Mouse (Mus musculus): ENCODE data around the gene Ttc39b.

The Ttc39b gene

DNA sequence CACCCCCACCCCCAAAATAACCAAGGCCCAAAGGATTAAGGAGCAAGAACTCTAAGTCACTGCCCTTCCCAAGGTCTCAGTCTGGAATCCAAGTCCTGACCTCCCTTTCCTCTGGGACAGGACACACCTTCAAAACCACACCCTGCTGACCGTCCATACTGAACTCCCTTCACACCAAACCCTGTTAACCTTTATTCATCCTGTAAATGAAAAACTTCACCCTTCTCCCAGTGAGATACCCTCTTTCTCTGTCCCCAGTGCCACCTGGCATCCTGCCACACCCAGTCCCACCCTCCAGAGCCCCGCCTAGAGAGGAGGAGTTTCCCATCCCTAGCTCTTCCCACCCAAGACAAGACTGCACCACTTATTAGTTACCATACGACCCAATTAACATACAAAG is 7.3 kb downstream of the Ttc39b start:
- no peak for DNase-seq

GRCm38 (mm10) chr4:83315930-83316329 is 8.1 kb downstream of the Ttc39b start:
- DNase-seq = no peak

GRCm38 (mm10) chr4:83314922-83315881 is 8.9 kb downstream of the Ttc39b start:
- DNase-seq = no peak

DNA sequence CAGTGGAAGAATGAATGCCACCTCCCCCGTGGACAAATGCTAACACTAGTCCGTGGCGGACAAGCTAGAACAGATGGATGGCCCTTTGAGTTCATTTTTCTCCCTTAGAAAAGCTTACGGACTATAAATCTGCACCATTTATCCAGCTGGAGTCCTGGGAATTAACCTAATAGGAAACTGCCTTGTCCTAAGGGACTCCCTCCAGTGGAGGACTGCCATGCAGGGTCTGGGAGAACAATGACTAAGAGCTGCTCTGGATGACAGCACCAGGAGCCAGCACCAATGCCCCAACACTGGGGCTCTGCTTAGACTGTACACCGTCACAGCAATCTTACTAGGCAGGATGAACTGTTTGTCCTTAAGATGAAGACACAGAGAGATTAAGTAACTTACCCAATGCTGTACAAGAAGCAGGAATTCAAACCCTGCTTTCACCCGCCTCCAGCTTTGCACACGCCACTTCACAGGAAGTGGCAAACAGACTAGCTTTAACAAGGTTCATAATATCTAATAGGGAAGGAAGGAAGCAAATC is 9.7 kb downstream of the Ttc39b start:
- DNase-seq = no peak

DNA sequence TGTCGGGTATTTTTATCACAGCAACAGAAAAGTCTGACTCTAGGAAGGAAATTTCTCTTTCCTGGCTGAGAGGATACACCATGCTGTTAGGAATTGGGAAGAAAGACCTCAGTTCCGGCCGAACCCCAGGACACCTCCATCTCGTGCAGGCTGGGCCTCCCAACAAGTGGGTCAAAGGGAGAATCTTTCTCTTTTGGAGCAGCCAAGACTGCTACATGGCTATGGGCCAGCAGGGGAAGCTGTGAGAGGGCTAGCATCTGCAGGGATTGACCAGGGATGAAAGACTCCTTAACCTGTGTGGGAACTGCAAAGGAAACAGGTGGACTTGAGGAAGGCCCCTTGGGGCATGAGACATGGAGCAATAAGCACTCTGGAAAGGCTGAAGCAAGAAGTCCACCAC is 11.7 kb downstream of the Ttc39b start:
- no peak for DNase-seq

- no peak for DNase-seq
Observed at GRCm38 (mm10) chr4:83311481-83311880, 12.6 kb downstream of the Ttc39b start.

DNA sequence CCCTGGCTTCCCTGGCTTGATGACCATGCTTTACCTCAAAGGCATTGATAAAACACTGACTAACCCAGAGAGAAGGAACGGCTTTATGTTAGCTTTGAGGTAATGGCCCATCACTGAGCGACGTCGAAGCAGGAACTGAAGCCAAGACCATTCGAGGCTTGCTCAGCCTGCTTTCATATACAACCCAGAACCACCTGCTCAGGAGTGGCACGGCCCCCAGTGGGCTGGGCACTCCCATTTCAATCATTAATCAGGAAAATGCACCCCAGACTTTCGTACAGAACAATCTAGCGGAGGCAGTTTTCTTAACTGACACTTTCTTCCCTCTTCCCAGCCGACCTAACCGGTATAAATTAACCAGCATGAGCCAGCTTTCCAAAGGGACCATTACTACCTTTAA is 13.1 kb downstream of the Ttc39b start:
- no peak for DNase-seq

GRCm38 (mm10) chr4:83308914-83309313 is 15.1 kb downstream of the Ttc39b start:
- no peak for DNase-seq

DNA sequence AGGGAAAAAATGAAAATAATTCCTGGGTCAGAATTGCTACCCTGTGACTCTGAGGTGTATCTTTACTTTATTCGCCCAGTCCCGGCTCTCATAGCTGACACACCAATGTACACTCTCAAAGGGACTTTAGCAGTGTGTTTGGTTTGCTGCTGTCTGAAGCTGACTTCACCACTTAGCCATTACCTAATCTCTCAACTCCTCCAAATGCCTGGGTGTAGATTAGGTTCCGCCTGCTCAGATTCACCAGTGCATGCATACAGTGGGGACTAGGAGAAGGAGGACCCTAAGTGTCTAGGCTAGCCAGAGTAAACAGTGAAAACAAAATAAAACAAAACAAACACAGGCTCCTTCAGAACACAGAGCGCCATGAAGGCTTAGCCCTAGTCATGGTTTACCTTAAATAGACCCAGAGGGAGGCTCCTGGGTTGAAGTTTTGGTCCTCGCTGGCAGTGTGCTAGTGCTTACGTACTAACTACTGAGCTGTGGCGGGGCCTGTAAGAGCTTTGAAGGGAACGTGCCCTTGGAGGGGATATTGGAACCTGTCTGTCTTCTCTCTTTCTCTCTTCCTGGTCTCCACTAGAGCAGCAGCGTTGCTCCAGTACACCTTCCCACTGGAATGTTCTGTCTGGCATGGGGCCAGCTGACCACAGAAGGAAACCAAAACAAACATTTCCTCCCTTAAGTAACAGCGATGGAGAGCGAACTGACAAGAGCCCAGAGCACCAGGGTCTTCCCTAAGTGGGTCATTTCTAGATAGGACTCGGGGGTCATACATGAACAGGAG is 16.2 kb downstream of the Ttc39b start:
- no peak for DNase-seq

DNA sequence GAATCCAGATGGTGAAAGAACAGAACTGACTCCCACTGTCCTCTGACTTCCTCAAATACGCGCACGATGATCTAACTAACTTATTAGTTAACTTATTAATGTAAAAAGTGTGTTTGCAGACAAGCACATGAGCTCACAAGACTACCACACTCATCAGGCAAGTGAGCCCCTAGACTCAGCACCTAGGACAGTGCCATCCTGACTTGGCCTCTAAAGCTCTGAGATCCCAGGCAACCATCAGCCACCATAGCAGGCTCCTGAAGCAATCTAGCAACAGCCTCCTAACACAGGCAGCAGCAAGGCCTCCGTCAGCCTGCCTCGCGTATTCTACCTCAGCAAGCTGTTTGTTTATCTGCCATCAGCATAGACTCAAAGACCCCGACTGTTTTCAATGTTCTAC is 17.2 kb downstream of the Ttc39b start:
- no peak for DNase-seq

DNA sequence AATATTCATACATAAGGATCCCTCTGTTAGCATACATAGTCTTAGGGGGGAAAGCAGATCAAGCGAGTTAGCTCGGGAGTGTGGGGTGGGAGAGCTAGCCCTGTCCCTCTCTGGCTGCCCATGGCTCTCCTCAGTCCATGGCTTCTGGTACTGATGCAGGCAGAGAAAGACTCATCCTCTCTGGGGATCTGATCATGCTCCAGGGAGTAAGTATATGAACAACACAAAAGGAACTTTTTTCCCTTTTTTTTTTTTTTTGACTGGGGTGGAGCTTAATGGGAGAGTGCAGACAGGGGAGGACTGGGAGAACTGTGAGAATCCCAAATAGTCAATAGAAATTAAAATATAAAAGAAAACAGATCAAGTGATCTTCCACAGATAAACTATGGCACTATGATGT is 19.0 kb downstream of the Ttc39b start:
- DNase-seq = no peak

DNA sequence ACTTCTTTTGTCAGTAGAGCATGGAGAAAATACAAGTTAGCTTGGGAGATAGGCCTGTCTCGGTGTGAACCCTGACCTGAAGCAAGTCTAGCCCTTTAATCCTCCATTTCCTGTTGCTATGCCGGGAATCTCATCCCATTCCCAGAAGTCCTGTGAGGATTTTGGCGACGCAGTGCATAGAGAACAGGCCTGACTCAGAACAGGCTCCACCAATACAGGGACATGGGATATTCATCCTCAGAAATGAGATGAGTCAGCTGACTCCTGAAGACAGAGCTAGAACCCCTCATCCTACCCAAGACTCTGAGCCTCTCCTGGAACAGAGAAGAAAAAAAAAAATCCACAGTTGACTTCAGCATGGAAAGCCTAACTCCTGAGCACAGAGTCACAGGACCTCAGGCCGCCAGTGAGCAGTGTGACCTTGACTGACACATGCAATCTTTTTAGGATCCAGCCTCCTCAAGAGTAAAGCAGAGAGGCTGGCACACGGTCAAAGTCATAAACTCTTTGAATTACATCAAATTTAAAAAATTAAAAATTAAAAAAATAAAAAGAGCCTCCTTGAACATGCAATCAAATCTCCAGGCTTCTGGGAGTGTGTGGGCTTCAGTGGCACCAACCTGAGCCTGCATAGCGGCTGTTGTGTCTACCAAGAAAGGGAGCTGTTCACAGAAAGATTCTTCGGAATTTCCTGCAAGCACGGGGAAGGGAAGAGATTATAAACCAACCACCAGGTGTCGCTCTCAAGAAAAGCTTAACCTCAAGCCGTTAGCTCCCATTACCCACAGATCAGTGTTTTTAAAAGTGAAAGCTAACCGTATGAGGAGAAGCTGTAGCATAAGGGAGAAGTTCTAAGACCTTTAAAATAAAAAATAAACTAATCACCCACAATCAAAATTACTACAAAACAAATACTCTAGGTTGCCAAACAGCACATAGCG is 20.9 kb downstream of the Ttc39b start:
- DNase-seq = peak; percentile 59

DNA sequence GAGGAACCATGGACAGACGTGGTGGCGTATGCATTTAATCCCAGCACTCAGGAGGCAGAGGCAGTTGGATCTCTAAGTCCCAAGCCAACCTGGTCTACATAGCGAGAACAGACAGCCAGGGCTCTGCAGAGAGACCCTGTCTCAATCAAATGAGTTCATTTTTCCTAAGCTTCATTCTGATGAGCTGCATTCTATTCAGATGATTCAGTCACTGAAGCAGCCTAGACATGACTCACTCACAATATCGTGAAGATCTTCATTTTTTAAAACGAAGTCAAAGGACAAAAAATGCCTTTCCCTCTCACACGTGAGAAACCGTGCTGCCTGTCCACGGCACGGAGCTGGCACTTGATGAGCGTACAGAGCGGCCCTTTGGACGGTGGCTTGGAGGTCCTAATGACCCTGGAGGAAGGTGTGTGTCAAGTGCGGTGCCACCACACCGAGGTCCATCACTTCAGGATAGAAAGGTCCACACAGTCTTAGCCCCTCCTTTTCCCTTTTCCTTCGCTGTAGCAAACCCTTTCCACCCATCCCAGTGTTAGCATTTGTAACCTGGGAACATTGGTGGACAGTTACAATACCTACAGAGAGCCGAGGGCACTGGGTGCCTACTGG is 21.8 kb downstream of the Ttc39b start:
- DNase-seq = no peak

- no peak for DNase-seq
Observed at GRCm38 (mm10) chr4:83301713-83302112, 22.3 kb downstream of the Ttc39b start.

DNA sequence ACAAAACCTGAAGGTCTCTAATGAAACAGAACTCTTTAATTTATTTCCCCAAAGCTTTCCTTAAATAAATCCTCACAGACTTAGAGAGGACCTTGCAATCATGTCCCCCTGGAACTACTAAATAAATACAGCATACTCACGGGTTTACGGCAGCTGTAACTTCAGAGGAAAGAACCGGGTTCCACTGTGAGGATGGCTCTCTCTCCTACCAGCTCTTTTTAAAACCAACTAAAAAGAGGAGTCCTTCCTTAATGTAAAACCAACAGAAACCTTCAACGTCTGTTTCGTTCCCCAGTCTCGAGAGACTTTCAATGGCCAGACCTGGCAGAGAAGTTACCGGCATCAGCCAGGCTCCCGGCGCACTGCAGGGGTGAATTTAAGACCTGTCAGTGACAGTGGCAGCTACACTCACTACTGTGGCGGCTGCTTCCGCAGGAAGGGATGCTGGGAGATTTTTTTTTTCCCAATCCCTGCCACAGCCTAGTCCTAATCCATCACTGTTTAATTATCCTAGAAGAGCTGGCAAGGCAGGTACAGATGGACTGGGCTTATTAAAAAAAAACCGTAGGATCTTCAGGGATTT is 39.2 kb downstream of the Ttc39b start:
- peak; percentile 36 for DNase-seq

- peak; percentile 40 for DNase-seq
Observed at GRCm38 (mm10) chr4:83283973-83284767, 39.9 kb downstream of the Ttc39b start.

- no peak for DNase-seq
Observed at GRCm38 (mm10) chr4:83282424-83282823, 41.6 kb downstream of the Ttc39b start.

DNA sequence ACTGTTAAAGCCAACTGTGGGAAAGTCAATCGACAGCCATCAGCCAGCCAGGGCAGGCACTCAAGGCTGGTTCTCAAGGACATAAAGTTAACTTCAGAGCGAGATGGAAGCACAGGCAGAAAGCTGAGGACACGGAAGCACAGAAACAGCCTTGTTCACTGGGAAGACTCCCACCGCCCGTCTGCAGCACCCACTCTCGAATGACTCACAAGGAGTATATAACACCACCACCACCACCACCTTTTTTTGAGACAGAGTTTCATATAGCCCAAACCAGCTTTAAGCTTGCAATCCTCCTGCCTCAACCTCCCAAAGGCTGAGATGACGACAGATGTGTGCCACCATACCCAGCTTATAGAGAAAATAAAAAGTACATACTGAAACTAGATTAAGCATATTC is 44.8 kb downstream of the Ttc39b start:
- no peak for DNase-seq

- DNase-seq = no peak
Observed at GRCm38 (mm10) chr4:83274241-83274640, 49.8 kb downstream of the Ttc39b start.

DNA sequence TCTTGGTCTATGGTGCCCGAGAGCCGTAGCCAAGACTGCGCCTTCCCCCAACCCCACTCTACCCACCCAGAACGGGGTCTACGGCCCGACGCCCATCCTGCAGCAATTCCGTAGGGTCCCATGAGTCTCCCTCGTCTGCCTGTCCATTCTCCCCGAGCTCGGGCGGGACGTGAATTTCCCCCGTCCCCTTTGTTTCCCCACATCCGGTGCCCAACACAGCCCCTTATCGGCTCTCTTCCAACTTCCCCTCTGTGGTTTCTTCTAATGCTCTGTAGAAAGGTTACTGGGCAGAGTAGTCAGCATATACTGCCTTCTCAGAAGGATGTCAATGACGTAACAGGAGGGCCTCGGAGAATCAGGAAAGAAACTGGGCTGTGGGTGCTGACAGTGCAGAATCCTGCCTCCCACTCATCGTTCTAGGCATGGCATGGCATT is 50.4 kb downstream of the Ttc39b start:
- DNase-seq = no peak
